Mouse (Mus musculus) liver, embryonic 14.5 days (tissue): ENCODE results near the gene Gtf2ird2.

Experiments used
- CTCF ChIP-seq: IDR thresholded peaks from 2 replicates; pipeline ENCODE4 v1.5.1; 2016; ENCODE audit warnings: antibody characterized with exemption, low read depth, control low read depth
- EP300 ChIP-seq: IDR thresholded peaks from 2 replicates; pipeline ENCODE4 v1.6.1; 2016; ENCODE audit warnings: antibody characterized with exemption, low read depth

DNA sequence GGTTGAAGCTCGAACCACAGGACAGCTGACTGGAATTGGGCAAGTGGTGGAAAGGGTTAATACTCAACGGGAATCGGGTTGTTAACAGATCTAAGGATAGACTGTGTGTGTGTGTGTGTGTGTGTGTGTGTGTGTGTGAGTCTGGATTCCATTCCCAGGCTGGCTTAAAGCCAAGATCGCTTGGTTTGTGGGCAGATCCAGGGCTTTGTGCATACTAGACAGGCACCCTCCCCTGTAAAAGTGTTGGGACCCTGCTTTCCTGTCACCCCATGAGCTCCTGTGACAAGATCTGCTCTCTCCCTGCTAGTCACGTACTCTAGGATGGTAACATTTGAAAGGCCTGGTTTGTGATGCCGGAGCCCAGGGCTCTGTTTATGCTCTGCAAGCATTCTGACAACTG lies 51.3 kb downstream of the Gtf2ird2 start:
- TF ChIP-seq CTCF (no peak), EP300 (no peak)
